Mouse (Mus musculus) liver, postnatal 0 days (tissue): ENCODE measurements around the gene Mapt. TPM values are rescaled to one million over a fixed set of nuclear protein-coding genes. Genes with fewer than 3 reads are reported as not detected.

Experiments used
- ATAC-seq: fragments of 200-750 bp; cut with Nextera tagmentation; 2 replicates; pipeline ENCODE4 v1.8.0; 2017; ENCODE audit warnings: mild to moderate bottlenecking, moderate library complexity
- DNase-seq: peaks from one replicate; pipeline ENCODE4 v3.0.0-alpha.2; 2016
- H3K27ac ChIP-seq: fragments of 300-500 bp; sonication (generic); 2 replicates; pipeline ENCODE4 v1.5.1; 2014; ENCODE audit warnings: antibody characterized with exemption, moderate library complexity, mild to moderate bottlenecking, low read depth
- H3K27me3 ChIP-seq: fragments of 300-500 bp; sonication (generic); 2 replicates; pipeline ENCODE4 v1.6.1; 2014; ENCODE audit warnings: low read length, control low read depth, mixed read lengths; ENCODE audit not compliant: insufficient read depth
- H3K36me3 ChIP-seq: fragments of 300-500 bp; sonication (generic); replicated peaks from 2 replicates; pipeline ENCODE4 v1.6.1; 2014; ENCODE audit warnings: mild to moderate bottlenecking, control low read depth, low read length, moderate library complexity, mixed read lengths; ENCODE audit not compliant: insufficient read depth
- H3K4me1 ChIP-seq: fragments of 300-500 bp; sonication (generic); 2 replicates; pipeline ENCODE4 v1.6.1; 2014; ENCODE audit warnings: antibody characterized with exemption, mild to moderate bottlenecking, control low read depth; ENCODE audit not compliant: insufficient read depth
- H3K4me2 ChIP-seq: fragments of 300-500 bp; sonication (generic); 2 replicates; pipeline ENCODE4 v1.6.1; 2014; ENCODE audit warnings: low read depth, mild to moderate bottlenecking, low read length, moderate library complexity, mixed read lengths
- H3K4me3 ChIP-seq: fragments of 300-500 bp; sonication (generic); 2 replicates; pipeline ENCODE4 v1.5.1; 2014; ENCODE audit warnings: low read depth, low read length
- H3K9ac ChIP-seq: fragments of 300-500 bp; sonication (generic); replicated peaks from 2 replicates; pipeline ENCODE4 v1.6.1; 2014; ENCODE audit warnings: mild to moderate bottlenecking, moderate library complexity
- H3K9me3 ChIP-seq: fragments of 300-500 bp; sonication (generic); 2 replicates; pipeline ENCODE4 v1.6.1; 2016; ENCODE audit warnings: mild to moderate bottlenecking, control low read depth, low read length, mixed read lengths
- CTCF ChIP-seq: sonication (generic); IDR thresholded peaks from 2 replicates; pipeline ENCODE4 v1.5.1; 2016; ENCODE audit warnings: antibody characterized with exemption, low read depth
- EP300 ChIP-seq: IDR thresholded peaks from 2 replicates; pipeline ENCODE4 v1.6.1; 2016; ENCODE audit warnings: antibody characterized with exemption, low read depth, mild to moderate bottlenecking
- WGBS: fragments of 180-500 bp; shearing (Covaris S2); extraction: QIAGEN DNeasy Blood & Tissue Kit; methylation state at CpG from one replicate; pipeline ENCODE4 v1.1.7; 2014; ENCODE audit not compliant: insufficient replicate concordance; 5-methylcytosine and 5-hydroxymethylcytosine counted together
- polyA plus RNA-seq: library from polyadenylated mRNA; unstranded; fragments of >200 nt; fragmentation: Nextera tagmentation; extraction: Ambion mirVana; gene quantifications from 2 replicates; pipeline ENCODE4 v1.2.1, GENCODE M21; 2015

Mapt gene
- polyA plus RNA-seq, 1 experiment from 2014 or later: 0.33 TPM

DNA sequence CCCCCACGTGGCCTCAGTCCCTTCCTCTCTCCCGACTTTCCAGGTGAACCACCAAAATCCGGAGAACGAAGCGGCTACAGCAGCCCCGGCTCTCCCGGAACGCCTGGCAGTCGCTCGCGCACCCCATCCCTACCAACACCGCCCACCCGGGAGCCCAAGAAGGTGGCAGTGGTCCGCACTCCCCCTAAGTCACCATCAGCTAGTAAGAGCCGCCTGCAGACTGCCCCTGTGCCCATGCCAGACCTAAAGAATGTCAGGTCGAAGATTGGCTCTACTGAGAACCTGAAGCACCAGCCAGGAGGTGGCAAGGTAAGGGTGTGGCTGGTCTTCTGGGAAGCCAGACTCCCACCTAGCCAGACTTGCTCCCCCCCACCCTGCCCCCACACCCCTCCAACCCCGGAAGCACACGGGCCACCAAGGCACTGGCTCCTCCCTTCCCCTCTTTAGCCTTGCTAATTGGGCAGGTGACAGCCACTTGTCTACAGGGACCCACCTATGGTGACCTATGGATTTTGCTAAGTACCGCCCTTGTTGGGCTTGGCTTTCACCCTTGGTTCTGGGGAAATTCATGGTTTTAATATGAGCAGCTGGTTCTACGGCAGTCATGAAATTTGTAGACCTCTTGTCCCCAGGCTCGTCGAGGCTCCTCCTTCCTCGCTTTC is 79.2 kb downstream of the Mapt start:
- H3K4me2 ChIP-seq: peak overlapping the region; percentile 60
- no peaks in the 10 kb centered on the region for H3K36me3 ChIP-seq
- ATAC-seq (peak; percentile 83), DNase-seq (no peak)
- WGBS: 13% methylated on average over 23 of the region's 23 CpGs
- H3K9ac ChIP-seq: no peak overlapping the region
- H3K4me3 ChIP-seq: peak overlapping the region; percentile 35
- H3K9me3 ChIP-seq: no peaks in the 10 kb centered on the region
- no peak for TF ChIP-seq CTCF
- no peak for TF ChIP-seq EP300
- 0 out of 2 replicates have a peak, but pooled peaks cover 6% of the 10 kb centered on the region for H3K4me1 ChIP-seq
- H3K27ac ChIP-seq: no peak overlapping the region
- H3K27me3 ChIP-seq: 0 out of 2 replicates have a peak, but pooled peaks cover 6% of the 10 kb centered on the region

DNA sequence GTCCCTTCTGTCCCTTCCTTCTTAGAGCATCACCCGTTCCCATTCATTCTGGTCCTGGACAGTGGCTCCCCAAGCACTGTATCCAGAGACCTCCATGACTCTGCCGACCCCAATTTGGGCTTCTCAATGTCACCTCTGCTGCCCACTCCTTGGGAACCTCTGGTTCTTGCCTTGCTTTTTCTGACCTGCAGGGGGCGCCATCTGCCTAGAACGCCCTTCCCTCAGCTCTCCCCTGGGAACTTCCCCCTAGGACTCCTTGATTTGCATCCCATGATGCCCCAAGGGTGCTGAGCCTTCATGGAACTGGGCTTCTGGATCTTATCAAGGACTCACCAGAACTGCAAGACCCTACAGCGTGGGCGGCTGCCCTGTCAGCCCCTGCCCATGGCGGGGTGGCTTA is 80.5 kb downstream of the Mapt start:
- H3K4me1 ChIP-seq: 0 out of 2 replicates have a peak, but pooled peaks cover 6% of the 10 kb centered on the region
- DNase-seq (no peak), ATAC-seq (no peak)
- H3K27ac ChIP-seq: no peak overlapping the region
- no peak overlapping the region for H3K4me3 ChIP-seq
- H3K36me3 ChIP-seq: no peaks in the 10 kb centered on the region
- TF ChIP-seq EP300 (no peak), CTCF (peak; percentile 67)
- no peak overlapping the region for H3K4me2 ChIP-seq
- 65% methylated on average over 7 of the region's 7 CpGs for WGBS
- H3K27me3 ChIP-seq: 0 out of 2 replicates have a peak, but pooled peaks cover 6% of the 10 kb centered on the region
- H3K9ac ChIP-seq: no peak overlapping the region
- no peaks in the 10 kb centered on the region for H3K9me3 ChIP-seq

DNA sequence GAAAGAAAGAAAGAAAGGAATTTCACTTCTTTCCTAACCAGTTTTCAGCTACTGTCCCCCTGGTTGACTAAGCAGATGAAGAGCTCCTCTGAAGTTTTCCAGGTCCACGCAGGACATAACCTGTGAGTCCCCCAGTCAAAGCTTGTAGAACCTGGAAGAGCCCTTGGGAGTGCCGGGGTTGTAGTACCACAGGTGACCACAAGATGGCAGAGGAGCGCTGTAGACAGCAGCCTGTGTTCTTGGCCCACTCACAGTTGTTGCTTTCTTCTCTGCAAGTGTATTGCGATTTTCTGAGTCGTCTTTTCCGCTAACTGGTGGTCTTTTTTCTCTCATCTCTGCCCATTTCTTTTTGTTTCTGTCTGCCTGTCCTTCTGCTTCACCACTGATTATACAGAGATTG is 84.5 kb downstream of the Mapt start:
- Histone ChIP-seq H3K4me1 (peaks cover 5% of the 10 kb centered on the region), H3K27ac (no peak overlapping the region), H3K9ac (no peak overlapping the region), H3K9me3 (peaks cover 3% of the 10 kb centered on the region; the same call in 1 of the 2 replicates), H3K4me2 (no peak overlapping the region), H3K36me3 (no peaks in the 10 kb centered on the region), H3K4me3 (no peak overlapping the region), H3K27me3 (no peaks in the 10 kb centered on the region)
- DNase-seq (peak; percentile 90), ATAC-seq (peak; percentile 58; the same call in 1 of the 2 replicates)
- TF ChIP-seq EP300 (no peak), CTCF (peak; percentile 97)
- WGBS: 3% methylated on average over 6 of the region's 6 CpGs

DNA sequence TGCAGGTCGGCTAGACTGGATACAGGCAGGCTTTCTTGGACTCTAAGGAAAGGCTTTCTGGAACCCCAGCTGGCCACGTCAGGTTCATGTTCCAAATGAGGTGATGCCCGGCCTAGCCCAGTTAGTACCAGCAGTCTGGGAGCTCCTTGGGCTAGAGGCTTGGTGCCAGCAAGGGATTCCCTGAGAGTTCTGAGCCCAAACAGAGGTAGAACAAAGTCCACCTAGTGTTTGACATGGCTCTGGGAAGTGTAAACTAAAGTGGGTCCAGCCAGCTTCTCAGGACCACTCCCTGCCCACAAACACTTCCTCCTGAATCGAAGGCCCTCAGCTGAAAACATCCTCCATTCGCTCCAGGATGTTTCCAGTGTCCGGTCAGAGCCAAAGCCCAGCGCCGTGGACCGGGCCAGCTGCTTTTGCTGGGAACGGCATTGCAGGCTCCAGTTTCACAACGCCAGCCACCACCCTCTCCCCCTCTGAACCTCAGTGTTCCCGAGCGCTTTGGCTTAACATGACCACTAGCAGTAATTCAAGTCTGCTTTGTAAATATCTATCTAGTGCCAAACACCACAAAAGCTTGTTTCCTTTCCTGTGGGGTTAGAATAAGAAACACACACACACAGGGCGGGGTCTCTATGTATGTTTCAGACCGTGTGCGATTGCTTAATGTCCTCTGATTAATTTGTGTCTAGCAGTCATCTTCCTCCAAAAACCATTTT is 85.7 kb downstream of the Mapt start:
- ATAC-seq: no peak

DNA sequence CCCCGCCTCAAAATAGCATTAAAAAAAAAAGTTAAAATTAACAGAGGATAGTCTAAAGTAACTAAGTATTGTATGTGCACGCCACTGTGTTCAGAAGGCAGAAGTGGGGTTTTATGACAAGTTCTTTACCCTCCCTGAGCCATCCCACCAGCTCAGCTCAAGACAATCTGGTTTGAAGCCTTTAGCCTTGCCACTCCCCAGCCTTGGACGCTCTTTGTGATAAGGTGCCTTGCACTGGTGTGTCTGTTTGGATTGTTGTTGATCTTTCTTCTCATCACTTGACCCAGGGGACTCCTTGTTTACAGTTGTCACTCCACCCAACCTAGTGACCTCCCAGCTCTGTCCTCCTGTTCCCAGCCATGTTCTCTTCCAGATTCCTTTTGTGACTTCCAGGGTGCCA is 86.4 kb downstream of the Mapt start:
- DNase-seq (no peak), ATAC-seq (no peak)
- peaks cover 3% of the 10 kb centered on the region; the same call in 1 of the 2 replicates for H3K9me3 ChIP-seq
- H3K4me1 ChIP-seq: peaks cover 5% of the 10 kb centered on the region
- no peak overlapping the region for H3K4me3 ChIP-seq
- TF ChIP-seq EP300: no peak
- no peak for TF ChIP-seq CTCF
- no peaks in the 10 kb centered on the region for H3K27me3 ChIP-seq
- WGBS: 42% methylated on average over 3 of the region's 3 CpGs
- no peak overlapping the region for H3K4me2 ChIP-seq
- H3K36me3 ChIP-seq: no peaks in the 10 kb centered on the region
- H3K9ac ChIP-seq: no peak overlapping the region
- H3K27ac ChIP-seq: no peak overlapping the region

More for the DNA sequence above, 85.7 kb downstream of the Mapt start:
- H3K4me1 ChIP-seq: peaks cover 5% of the 10 kb centered on the region
- no peak overlapping the region for H3K4me3 ChIP-seq
- no peak for DNase-seq
- H3K9me3 ChIP-seq: peaks cover 3% of the 10 kb centered on the region; the same call in 1 of the 2 replicates
- no peaks in the 10 kb centered on the region for H3K27me3 ChIP-seq
- H3K4me2 ChIP-seq: no peak overlapping the region
- no peak overlapping the region for H3K9ac ChIP-seq
- no peaks in the 10 kb centered on the region for H3K36me3 ChIP-seq
- no peak overlapping the region for H3K27ac ChIP-seq
- WGBS: 44% methylated on average over 16 of the region's 16 CpGs
- no peak for TF ChIP-seq CTCF
- no peak for TF ChIP-seq EP300

DNA sequence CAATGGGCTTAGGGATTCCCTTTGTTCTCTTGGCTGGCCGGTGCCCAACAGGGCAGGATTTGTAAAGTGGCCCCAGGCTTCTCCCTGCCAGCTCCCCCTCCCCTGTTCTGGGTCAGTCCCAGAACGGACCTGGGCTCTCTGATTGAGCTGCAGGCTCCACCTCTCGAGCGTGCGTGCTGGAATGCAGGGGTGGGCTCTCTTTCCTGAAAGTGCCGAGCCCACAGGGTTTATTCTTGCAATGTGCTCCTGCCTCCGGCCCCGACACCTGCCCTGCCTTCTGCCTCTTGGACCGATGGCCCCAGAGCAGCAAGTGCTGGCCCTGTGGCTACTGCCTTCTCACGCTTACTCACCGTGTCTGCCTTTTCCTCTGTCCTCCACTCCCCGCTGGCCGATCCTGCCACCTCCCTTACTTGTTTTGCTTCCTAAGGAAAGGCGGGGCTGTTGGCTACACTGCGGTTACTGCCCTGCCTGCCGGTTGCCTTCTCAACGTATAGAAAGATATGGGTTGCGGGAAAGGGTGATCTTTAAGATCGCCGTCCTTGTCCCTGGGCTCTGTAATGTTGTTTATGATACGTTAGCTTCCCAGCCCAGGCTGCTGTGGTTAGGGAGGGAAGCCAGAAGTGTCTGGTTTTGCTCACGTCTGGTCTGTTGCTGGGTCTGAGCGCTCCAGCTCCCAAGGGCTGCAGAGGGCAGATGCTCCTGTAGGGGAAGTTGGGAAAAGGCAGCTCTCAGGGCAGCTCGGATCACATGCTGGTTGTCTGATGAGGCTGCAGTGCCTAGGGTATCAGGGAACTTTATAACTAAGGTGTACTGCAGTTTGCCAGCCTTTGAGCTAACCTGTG is 88.0 kb downstream of the Mapt start:
- no peak for TF ChIP-seq EP300
- 0 out of 2 replicates have a peak, but pooled peaks have one; percentile 12 for TF ChIP-seq CTCF
- ATAC-seq (peak; percentile 36), DNase-seq (peak; percentile 23)
- Histone ChIP-seq H3K4me1 (peaks cover 5% of the 10 kb centered on the region), H3K4me2 (peak overlapping the region; percentile 72), H3K9ac (peak overlapping the region; percentile 41), H3K4me3 (peak overlapping the region; percentile 35), H3K27ac (no peak overlapping the region), H3K36me3 (no peaks in the 10 kb centered on the region), H3K27me3 (no peaks in the 10 kb centered on the region), H3K9me3 (peaks cover 3% of the 10 kb centered on the region; the same call in 1 of the 2 replicates)
- 3% methylated on average over 24 of the region's 24 CpGs for WGBS
